Mouse (Mus musculus): ENCODE data around the gene Gm13090.

Gm13090 gene

GRCm38 (mm10) chr4:151139053-151139840 lies 49.9 kb downstream of the Gm13090 start:
- DNase-seq, result peak; percentile 61 to 85

- no peak for DNase-seq
These were observed 51.1 kb downstream of the Gm13090 start for GRCm38 (mm10) chr4:151140368-151140982.
